Mouse (Mus musculus) liver, postnatal 0 days (tissue): ENCODE measurements around the gene Gm1604a.
"Not testable (repeated sequence)": the region's sequence is repeated elsewhere in the genome, so short reads cannot be mapped to it uniquely, and the experiment has no call there.

Experiments
- CTCF ChIP-seq: sonication (generic); IDR thresholded peaks from 2 replicates; pipeline ENCODE4 v1.5.1; 2016; ENCODE audit warnings: antibody characterized with exemption, low read depth
- EP300 ChIP-seq: IDR thresholded peaks from 2 replicates; pipeline ENCODE4 v1.6.1; 2016; ENCODE audit warnings: antibody characterized with exemption, low read depth, mild to moderate bottlenecking

- not testable (repeated sequence) for TF ChIP-seq EP300, CTCF
These were observed 72.6 kb downstream of the Gm1604a start for GRCm38 (mm10) chr17:7097835-7098519.
